Mouse (Mus musculus) embryonic facial prominence, embryonic 15.5 days (tissue): Measurements from ENCODE around the gene Olfr624. TPM values are rescaled to one million over a fixed set of nuclear protein-coding genes. Genes with fewer than 3 reads are reported as not detected.
"Not testable (repeated sequence)": the region's sequence is repeated elsewhere in the genome, so short reads cannot be mapped to it uniquely, and the experiment has no call there.

ENCODE experiments used
- ATAC-seq: fragments of 200-750 bp; cut with Nextera tagmentation; 2 replicates; pipeline ENCODE4 v1.8.0; 2017; ENCODE audit warnings: low read depth, moderate TSS enrichment; ENCODE audit not compliant: insufficient number of reproducible peaks, low FRiP score, low TSS enrichment
- H3K27ac ChIP-seq: fragments of 300-500 bp; sonication (generic); replicated peaks from 2 replicates; pipeline ENCODE4 v1.5.1; 2015; ENCODE audit warnings: mild to moderate bottlenecking, inconsistent platforms
- H3K27me3 ChIP-seq: fragments of 300-500 bp; sonication (generic); 2 replicates; pipeline ENCODE4 v1.6.1; 2015; ENCODE audit warnings: inconsistent platforms
- H3K36me3 ChIP-seq: fragments of 300-500 bp; sonication (generic); 2 replicates; pipeline ENCODE4 v1.6.1; 2015; ENCODE audit warnings: mild to moderate bottlenecking, inconsistent platforms
- H3K4me1 ChIP-seq: fragments of 300-500 bp; sonication (generic); 2 replicates; pipeline ENCODE4 v1.6.1; 2015; ENCODE audit warnings: inconsistent platforms
- H3K4me2 ChIP-seq: fragments of 300-500 bp; sonication (generic); replicated peaks from 2 replicates; pipeline ENCODE4 v1.6.1; 2015; ENCODE audit warnings: mild to moderate bottlenecking, inconsistent platforms
- H3K4me3 ChIP-seq: fragments of 300-500 bp; sonication (generic); replicated peaks from 2 replicates; pipeline ENCODE4 v1.5.1; 2015; ENCODE audit warnings: mild to moderate bottlenecking, inconsistent platforms
- H3K9ac ChIP-seq: fragments of 300-500 bp; sonication (generic); 2 replicates; pipeline ENCODE4 v1.6.1; 2015; ENCODE audit warnings: inconsistent platforms
- H3K9me3 ChIP-seq: fragments of 300-500 bp; sonication (generic); replicated peaks from 2 replicates; pipeline ENCODE4 v1.6.1; 2016; ENCODE audit warnings: inconsistent platforms
- WGBS: fragments of 180-500 bp; shearing (Covaris S2); methylation state at CpG from one replicate; pipeline ENCODE4 v1.1.7; 2015; 5-methylcytosine and 5-hydroxymethylcytosine counted together
- polyA plus RNA-seq: library from polyadenylated mRNA; unstranded; fragments of >200 nt; fragmentation: Nextera tagmentation; extraction: Ambion mirVana; gene quantifications from 2 replicates; pipeline ENCODE4 v1.2.1, GENCODE M21; 2015

The Olfr624 gene
- polyA plus RNA-seq = 0.04 and 0.07 TPM in 2 replicates

GRCm38 (mm10) chr7:103671091-103671490 lies at the start of gene Olfr624:
Gene Olfr624 (minus strand): TSS chr7:103671191.
- Histone ChIP-seq H3K27ac (no peak within 1 kb of the TSS), H3K36me3 (no peaks in the 10 kb centered on the region), H3K27me3 (no peaks in the 10 kb centered on the region), H3K4me1 (no peaks in the 10 kb centered on the region), H3K4me3 (no peak within 1 kb of the TSS), H3K9ac (no peak within 1 kb of the TSS), H3K9me3 (no peaks in the 10 kb centered on the region), H3K4me2 (no peak within 1 kb of the TSS)
- no peak for ATAC-seq
- 81% methylated on average over 2 of the region's 2 CpGs for WGBS

GRCm38 (mm10) chr7:103716398-103716797 lies 45.4 kb upstream of the Olfr624 start:
- 96% methylated on average over 1 of the region's 1 CpGs for WGBS
- not testable (repeated sequence) for ATAC-seq, H3K4me3 ChIP-seq, H3K9ac ChIP-seq, H3K4me2 ChIP-seq, H3K9me3 ChIP-seq, H3K27ac ChIP-seq, H3K36me3 ChIP-seq, H3K4me1 ChIP-seq, H3K27me3 ChIP-seq

- H3K27ac ChIP-seq = no peak within 1 kb of the TSS
- no peak for ATAC-seq
- no peak within 1 kb of the TSS for H3K4me2 ChIP-seq
- H3K9ac ChIP-seq = no peak within 1 kb of the TSS
- no peaks in the 10 kb centered on the region for H3K36me3 ChIP-seq
- no peaks in the 10 kb centered on the region for H3K27me3 ChIP-seq
- H3K4me1 ChIP-seq = no peaks in the 10 kb centered on the region
- no peaks in the 10 kb centered on the region for H3K9me3 ChIP-seq
- no peak within 1 kb of the TSS for H3K4me3 ChIP-seq
These were observed 43.4 kb upstream of the Olfr624 start, which contains the start of gene Olfr243 for GRCm38 (mm10) chr7:103714371-103714770. Gene Olfr243 (plus strand): TSS chr7:103714671.

GRCm38 (mm10) chr7:103712024-103712423 lies 41.0 kb upstream of the Olfr624 start:
- Histone ChIP-seq H3K27ac (no peak overlapping the region), H3K9ac (no peak overlapping the region), H3K36me3 (no peaks in the 10 kb centered on the region), H3K27me3 (no peaks in the 10 kb centered on the region), H3K4me3 (no peak overlapping the region), H3K4me1 (no peaks in the 10 kb centered on the region), H3K4me2 (no peak overlapping the region), H3K9me3 (no peaks in the 10 kb centered on the region)
- WGBS = 36% methylated on average over 2 of the region's 2 CpGs
- ATAC-seq = no peak

- Histone ChIP-seq H3K9me3 (no peaks in the 10 kb centered on the region), H3K27ac (no peak overlapping the region), H3K4me3 (no peak overlapping the region), H3K9ac (no peak overlapping the region), H3K4me1 (no peaks in the 10 kb centered on the region), H3K36me3 (no peaks in the 10 kb centered on the region), H3K4me2 (no peak overlapping the region), H3K27me3 (no peaks in the 10 kb centered on the region)
- 86% methylated on average over 4 of the region's 4 CpGs for whole genome bisulfite sequencing
- ATAC-seq = no peak
These were observed 28.5 kb upstream of the Olfr624 start for GRCm38 (mm10) chr7:103699469-103699868.

- Histone ChIP-seq H3K27ac (no peak within 1 kb of the TSS), H3K4me1 (no peaks in the 10 kb centered on the region), H3K4me2 (no peak within 1 kb of the TSS), H3K9me3 (no peaks in the 10 kb centered on the region), H3K9ac (no peak within 1 kb of the TSS), H3K36me3 (no peaks in the 10 kb centered on the region), H3K4me3 (no peak within 1 kb of the TSS), H3K27me3 (no peaks in the 10 kb centered on the region)
- ATAC-seq = no peak
These were observed 11.4 kb upstream of the Olfr624 start, which contains the start of gene Olfr625-ps1 for GRCm38 (mm10) chr7:103682420-103682819. Gene Olfr625-ps1 (plus strand): TSS chr7:103682720.

GRCm38 (mm10) chr7:103663598-103663997 lies 7.4 kb downstream of the Olfr624 start, which contains the start of gene Olfr623:
Gene Olfr623 (minus strand): TSS chr7:103663698.
- Histone ChIP-seq H3K27ac (no peak within 1 kb of the TSS), H3K4me1 (no peaks in the 10 kb centered on the region), H3K36me3 (no peaks in the 10 kb centered on the region), H3K9me3 (no peaks in the 10 kb centered on the region), H3K4me3 (no peak within 1 kb of the TSS), H3K27me3 (no peaks in the 10 kb centered on the region), H3K4me2 (no peak within 1 kb of the TSS), H3K9ac (no peak within 1 kb of the TSS)
- no peak for ATAC-seq

GRCm38 (mm10) chr7:103644070-103644469 lies 26.9 kb downstream of the Olfr624 start:
- 84% methylated on average over 4 of the region's 4 CpGs for WGBS
- Histone ChIP-seq H3K9ac (no peak overlapping the region), H3K9me3 (no peaks in the 10 kb centered on the region), H3K4me3 (no peak overlapping the region), H3K27me3 (no peaks in the 10 kb centered on the region), H3K4me2 (no peak overlapping the region), H3K36me3 (no peaks in the 10 kb centered on the region), H3K27ac (no peak overlapping the region), H3K4me1 (no peaks in the 10 kb centered on the region)
- ATAC-seq = no peak

GRCm38 (mm10) chr7:103642602-103643001 lies 28.4 kb downstream of the Olfr624 start, which contains the start of gene Olfr622:
Gene Olfr622 (minus strand): TSS chr7:103642702.
- Histone ChIP-seq H3K9ac (no peak within 1 kb of the TSS), H3K4me2 (no peak within 1 kb of the TSS), H3K4me3 (no peak within 1 kb of the TSS), H3K36me3 (no peaks in the 10 kb centered on the region), H3K27ac (no peak within 1 kb of the TSS), H3K4me1 (no peaks in the 10 kb centered on the region), H3K9me3 (no peaks in the 10 kb centered on the region), H3K27me3 (no peaks in the 10 kb centered on the region)
- 61% methylated on average over 1 of the region's 1 CpGs for WGBS
- no peak for ATAC-seq

- Histone ChIP-seq H3K9ac (no peak overlapping the region), H3K4me2 (no peak overlapping the region), H3K4me1 (no peaks in the 10 kb centered on the region), H3K27me3 (no peaks in the 10 kb centered on the region), H3K36me3 (no peaks in the 10 kb centered on the region), H3K4me3 (no peak overlapping the region), H3K27ac (no peak overlapping the region), H3K9me3 (no peaks in the 10 kb centered on the region)
- ATAC-seq = no peak
These were observed 34.2 kb downstream of the Olfr624 start for GRCm38 (mm10) chr7:103636795-103637194.
